Mouse (Mus musculus): ENCODE results near the gene Slc38a5.

Gene Slc38a5

DNA sequence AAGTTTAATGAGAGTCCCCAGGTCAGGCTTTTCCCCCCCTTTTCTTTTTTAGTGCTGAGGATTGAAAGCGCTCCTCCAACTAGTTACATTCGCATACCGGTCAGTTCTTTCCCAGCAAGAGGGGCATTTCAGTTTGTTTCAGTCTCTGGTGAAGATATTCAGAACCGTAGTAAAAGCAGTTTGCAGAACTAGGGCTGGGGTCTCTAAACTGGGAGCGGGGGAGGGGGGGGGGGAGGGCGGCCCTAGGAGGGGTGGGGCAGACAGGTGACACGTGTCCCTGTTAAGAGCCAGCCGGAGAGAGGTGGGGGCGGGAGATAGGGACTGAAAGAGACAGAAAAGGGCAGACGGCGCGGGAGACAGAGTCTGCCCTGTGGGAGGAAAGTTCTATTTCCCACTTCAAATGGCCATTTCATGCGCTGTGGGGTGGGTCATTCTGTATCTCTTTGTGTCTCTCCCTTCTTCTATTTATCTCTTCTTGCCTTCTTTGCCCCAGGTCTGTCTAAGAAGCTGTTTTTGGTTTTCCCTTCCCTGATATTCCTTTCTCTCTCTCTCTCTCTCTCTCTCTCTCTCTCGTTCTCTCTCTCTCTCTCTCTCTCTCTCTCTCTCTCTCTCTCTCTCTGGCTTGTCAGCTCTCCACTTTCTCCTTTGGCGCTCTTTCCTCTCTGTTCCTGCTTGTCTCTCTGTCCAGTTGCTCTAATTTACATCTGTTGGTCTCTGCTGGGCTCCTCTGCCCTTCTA lies at the start of gene Slc38a5:
Slc38a5 (plus strand) TSS at position 51 of the 738 bp plus-strand sequence.
- no peak for DNase-seq

- no peak for DNase-seq
Observed at GRCm38 (mm10) chrX:8222296-8222677, 48.6 kb upstream of the Slc38a5 start.

- DNase-seq = peak in 1 of 2 experiments; percentile 16
Observed at GRCm38 (mm10) chrX:8222678-8223421, 48.1 kb upstream of the Slc38a5 start.

- DNase-seq = no peak
Observed at GRCm38 (mm10) chrX:8223473-8223872, 47.5 kb upstream of the Slc38a5 start.

DNA sequence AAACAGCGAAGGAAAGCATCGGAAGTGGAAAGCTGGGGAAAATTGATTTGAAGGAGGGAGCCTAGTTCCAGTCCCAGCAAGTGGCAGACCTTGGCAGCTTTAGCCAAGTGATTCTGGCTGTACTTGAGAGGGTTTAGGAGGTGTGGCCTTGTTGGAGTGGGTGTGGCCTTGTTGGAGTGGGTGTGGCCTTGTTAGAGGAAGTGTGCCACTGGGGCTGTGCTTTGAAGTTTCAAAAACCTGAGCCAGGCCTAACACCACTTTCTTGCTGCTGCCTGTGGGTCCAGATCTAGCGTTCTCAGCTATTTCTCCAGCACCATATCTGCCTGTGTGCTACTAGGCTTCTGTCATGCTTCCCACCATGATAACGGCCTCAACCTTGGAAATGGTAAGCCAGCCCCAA lies 40.7 kb upstream of the Slc38a5 start:
- DNase-seq = no peak

DNA sequence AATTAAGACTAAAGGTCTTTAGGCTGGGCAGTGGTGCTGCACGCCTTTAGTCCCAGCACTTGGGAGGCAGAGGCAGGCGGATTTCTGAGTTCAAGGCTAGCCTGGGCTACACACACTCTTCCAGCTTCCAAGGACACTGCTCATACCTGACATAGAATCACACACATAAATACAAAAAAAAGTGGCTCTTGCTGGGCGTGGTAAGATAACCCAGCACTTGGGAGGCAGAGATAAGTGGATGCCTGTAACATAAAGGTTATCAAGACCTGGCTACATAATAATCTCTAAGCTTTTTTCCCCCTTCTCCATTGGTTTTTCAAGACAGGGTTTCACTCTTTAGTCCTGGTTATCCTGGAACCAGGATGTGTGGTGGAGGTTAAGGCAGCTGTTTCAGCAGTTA lies 37.3 kb upstream of the Slc38a5 start:
- no peak for DNase-seq

DNA sequence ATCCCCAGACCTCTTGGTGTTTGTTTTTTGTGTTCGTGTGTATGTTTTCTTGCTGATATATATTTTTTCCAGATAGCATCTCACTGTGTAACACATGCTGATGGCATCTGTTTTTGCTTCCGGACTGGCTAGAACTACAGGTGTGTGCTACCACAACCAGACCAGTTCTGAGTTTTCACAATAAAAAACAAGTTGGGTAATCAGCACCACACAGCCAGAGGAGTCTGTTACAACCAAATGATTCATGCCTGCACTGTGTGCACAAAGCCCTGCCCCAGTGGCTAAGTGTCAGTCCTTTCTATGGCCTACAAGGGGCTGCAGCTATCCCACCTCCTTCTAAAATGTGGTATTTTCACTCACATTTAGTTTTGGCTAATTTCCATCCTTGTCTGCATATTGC lies 34.2 kb upstream of the Slc38a5 start:
- DNase-seq = no peak

GRCm38 (mm10) chrX:8238804-8239395 lies 32.0 kb upstream of the Slc38a5 start:
- no peak for DNase-seq

DNA sequence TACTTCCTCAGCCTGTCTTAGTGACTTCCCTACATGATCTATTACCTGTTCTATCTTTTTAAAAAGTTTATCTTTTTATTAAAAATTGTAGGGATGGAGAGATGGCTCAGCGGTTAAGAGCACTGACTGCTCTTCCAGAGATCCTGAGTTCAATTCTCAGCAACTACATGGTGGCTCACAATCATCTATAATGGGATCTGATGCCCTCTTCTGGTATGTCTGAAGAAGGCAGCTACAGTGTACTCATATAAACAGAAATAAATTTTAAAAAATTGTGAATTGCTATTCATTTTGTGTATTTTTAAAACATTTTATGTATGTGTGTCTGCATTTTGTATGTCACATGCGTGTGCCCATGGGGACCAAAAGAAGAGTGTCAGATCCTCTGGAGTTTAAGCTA lies 23.3 kb upstream of the Slc38a5 start:
- no peak for DNase-seq

DNA sequence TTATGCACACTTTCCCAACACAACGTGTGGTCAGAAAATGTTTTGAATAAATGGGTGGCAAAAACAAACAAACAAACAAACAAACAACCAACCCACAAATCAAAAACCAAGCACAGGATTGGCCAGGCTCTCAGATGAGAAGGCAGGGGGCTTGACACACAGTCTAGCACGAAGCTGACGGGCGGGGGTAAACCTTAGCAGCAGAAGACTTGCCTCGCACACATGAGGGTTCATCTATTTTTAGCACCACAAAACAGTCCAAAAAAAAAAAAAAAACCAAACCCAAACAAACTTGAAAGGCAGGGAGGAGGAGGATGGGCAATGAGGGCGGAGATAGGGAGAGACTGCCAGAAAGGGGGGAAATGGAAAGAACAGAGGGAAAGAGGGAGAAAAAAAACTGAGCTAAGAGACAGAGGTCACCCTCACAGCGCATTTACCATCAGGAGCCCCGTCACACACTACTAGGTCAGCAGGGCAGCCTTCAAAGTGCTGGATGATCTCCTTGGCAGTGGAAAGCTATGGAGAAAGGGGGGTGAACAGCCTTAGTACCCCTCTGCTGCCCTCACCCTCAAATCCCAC lies 22.3 kb upstream of the Slc38a5 start:
- DNase-seq = no peak

DNA sequence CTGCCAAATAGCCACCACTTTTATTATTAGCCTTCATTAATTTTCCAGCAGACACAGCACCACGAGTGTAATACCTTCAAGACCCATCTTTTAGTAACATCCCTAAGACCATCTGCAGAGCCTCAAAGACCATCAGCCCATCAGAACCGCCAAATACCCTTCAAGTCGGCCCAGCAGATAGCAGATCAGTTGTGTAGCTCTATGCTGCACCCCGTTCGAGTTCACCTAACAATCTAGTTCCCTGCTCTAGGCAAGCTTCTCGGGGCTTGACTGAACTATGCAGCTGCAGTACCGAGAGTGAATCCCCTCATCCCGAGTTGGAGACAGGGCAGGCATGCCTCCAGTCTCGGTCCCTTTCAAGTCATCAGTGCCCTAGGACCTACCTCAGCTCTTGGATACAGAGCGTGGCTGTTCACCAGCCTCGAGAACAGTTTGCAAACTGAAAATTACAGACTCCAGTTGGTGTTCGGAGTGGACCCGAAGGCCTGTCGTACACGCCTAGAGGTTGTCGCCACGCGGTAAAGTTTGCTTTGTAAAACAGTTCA lies 19.1 kb upstream of the Slc38a5 start:
- no peak for DNase-seq

GRCm38 (mm10) chrX:8252334-8253285 lies 18.3 kb upstream of the Slc38a5 start, which contains the start of gene Ftsj1:
Gene Ftsj1, minus strand, starts transcription at chrX:8252406.
- peak; percentile 88 for DNase-seq

DNA sequence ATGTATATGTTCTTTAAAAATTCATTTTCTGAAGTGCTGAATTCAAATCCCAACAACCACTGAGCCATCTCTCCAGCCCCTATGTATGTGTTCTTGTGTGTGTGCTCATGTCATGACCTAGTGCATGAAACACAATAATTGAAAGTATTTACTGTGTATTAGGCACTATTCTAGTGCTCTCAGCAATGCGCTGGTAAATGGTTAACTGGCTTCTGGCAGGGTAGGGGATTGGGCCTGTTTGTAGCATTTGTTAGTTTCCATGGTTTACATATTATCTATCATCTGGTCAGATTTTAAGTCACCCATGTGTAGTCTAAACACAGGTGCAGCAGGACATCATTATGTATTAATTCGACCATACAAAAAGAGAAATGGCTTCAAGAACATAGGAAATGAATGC lies 17.2 kb upstream of the Slc38a5 start:
- no peak for DNase-seq

- no peak for DNase-seq
Observed at GRCm38 (mm10) chrX:8255807-8256206, 15.1 kb upstream of the Slc38a5 start.

- DNase-seq = no peak
Observed at GRCm38 (mm10) chrX:8259478-8259877, 11.5 kb upstream of the Slc38a5 start.

- no peak for DNase-seq
Observed at GRCm38 (mm10) chrX:8263156-8263804, 7.7 kb upstream of the Slc38a5 start.

DNA sequence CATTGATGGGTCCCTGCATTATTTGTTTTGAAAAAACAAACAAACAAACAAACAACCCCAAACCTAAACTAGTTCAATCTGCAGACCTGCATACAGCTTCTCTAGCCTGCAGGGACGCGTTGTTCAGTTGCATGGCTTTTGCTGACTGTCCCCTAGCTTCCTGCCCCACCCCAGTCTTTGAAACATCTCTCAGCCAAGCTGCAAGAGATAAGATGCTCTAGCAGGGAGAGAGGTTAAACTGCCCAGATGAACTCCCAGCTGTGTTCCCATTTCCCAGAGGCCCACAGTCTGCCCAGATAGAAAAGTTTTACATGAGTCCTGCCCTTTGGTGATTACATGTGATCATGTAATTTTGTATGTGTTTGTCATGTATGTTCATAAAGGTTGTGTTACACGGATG lies 6.7 kb upstream of the Slc38a5 start:
- DNase-seq = no peak

GRCm38 (mm10) chrX:8272000-8272399 lies 1.1 kb downstream of the Slc38a5 start:
- DNase-seq = no peak

- DNase-seq = peak; percentile 3 to 21
Observed at GRCm38 (mm10) chrX:8274056-8274455, 3.1 kb downstream of the Slc38a5 start.

DNA sequence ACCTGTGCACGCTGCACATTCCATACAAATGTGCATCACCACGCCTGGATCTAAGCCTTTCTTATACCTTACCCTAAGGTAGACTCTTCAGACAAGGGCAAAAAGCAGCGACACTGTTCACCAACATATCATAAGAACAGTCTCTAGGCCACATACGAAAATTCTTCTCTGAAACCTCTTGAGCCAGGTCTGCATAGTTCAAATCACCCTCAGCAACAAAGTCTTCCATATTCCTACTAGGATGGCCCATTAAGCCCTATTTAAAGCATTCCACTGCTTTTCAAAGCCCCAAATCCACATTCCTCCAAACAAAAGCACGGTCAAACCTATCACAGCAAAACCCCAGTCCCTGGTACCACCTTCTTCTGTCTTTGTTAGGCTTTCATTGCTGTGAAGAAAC lies 17.7 kb downstream of the Slc38a5 start:
- no peak for DNase-seq

GRCm38 (mm10) chrX:8309302-8309701 lies 38.4 kb downstream of the Slc38a5 start:
- no peak for DNase-seq
